Mouse (Mus musculus) cerebellum, adult 18-20 months (tissue): ENCODE measurements at regions not wholly inside any gene's neighbourhood (a gene's known extent, or its start where the extent isn't known, plus 50 kb on each side); places are given as distances from the start of the nearest gene placed in this dataset.

ENCODE experiments used
- DNase-seq, 2 experiments: peaks; one replicate each; pipeline ENCODE4 v3.0.0; 2021

- DNase-seq: no peak
Measured at GRCm38 (mm10) chr7:58093523-58093922, 562.4 kb upstream of the Atp10a start.

DNA sequence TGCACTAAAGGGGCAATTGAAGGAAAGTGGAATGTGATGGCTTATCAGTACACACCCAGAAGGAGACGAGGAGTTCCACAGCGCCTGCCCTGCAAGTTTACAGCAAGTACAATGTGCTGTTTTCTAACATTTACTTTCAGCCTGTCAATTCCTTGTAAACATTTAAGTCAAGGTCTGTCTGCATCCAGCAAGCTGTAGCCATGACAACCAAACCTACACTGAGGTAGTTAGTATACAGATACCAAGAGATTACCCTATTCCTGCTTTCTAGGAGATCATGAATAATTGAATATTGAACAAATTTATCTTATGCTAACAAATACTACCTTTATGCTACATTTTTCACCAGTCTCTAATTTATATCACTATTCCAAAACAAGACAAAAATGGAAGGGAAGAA, 569.0 kb upstream of the Gabra5 start:
- DNase-seq: no peak

DNA sequence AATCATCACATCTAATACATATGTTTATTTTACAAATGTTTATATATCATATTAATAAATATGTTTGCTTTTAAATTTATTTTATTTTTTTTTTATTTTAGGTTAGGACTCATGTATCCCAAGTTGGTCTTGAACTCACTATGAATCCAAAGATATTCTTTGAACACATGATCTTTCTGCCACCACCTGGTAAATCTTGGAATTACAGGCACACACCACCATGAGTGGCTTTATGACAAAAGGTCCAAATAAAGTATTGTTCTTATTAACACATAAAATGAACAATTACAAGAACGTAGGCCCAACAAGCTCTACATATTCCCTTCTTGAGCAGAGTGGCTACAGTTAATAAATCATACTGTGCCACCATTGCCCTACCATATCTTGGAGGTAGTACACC, 523.1 kb upstream of the Gabra5 start:
- peak; percentile 1 to 3 for DNase-seq

DNA sequence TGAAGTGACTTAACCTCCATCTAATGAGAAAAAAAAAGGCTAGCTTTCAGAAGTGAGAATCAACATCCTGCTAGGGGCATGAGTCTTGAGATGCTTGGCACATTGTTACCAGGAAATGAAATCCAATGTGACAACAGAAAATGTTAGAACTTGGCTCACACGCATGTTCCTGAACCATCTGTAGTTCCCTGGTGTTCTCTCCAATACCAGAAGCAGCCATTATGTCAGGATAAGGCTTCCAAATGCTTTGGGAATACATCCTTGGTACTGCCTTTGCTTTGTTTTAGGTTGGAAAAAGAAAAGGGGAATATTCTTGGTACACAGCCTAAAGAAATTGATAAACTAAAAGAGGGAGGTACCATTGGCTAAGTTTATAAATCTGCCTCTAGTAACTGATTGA, 522.3 kb upstream of the Gabra5 start:
- no peak for DNase-seq

DNA sequence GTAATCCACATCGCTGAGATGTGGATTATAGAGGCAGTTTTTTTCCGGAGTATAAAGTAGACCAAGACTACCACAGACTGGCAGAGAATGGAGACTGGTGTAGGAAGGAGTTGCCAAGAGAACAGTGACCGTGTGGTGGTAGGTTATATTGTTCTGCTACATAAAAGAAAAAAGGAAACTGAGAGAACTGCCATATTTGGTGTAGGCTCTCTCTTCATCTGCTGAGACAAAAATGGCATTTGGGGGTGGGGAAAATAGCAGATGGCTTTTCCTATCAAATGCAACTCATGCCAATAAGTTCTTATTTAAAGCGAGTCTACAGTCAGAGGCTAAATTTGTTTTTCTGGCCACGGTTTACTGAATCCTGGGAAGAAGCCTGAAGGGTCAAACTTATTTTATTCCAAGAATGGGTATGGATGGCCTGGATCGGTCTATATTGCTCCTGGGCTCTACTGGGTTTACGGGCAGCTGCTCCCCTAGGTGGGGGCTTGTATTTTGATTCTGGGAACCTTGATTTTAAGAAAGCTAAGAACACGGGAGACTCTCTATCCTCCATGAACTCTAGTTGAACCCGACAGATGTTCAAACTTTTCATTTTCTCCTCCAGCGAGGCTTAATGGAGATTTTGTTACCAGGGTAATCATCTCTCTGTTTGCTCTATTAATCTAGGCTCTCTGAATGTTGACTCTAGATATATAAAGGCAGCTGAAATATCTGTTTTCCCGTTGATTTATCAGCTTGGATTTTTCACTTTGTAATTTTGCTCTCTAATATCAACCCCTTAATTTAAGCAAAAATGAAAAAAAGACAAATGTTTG, 482.8 kb upstream of the Gabra5 start:
- no peak for DNase-seq

DNA sequence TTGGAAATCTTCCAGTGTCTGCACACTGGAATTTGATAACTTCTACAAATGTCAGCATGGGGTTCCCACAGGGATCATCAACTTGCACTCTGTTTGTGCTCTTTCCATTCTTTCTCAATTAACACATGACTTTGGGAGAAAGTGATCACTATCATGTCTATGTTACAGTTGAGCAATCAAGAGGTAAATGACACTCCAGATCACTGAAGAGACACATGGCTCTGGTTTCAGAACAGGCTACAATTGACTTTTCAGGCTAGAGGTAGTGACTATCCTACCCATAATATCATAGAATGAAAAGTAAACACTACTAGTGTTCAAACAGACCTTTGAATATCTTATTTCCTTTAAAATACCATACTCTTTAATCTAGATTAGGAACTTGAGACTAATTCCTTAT, 473.3 kb upstream of the Gabra5 start:
- DNase-seq: no peak

DNA sequence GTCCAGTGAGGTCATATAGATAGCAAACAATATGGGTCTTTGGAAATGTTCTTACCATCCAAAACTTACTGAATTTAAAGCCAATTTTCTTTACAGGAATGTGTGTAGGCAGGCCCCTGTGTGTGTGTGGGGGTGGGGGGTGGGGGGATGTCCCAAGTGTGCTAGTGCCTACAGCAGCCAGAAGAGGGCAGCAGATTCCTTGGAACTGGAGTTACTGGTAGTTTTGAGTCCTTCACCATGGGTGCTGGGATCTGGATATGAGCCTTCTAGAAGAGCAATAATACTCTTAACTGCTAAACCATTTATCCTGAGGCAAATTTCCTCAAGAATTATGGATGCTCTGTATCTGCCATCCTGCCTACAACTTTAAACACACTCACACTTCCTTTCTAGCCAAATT, 456.4 kb upstream of the Gabra5 start:
- no peak for DNase-seq

GRCm38 (mm10) chr7:57958871-57959270, 449.0 kb upstream of the Gabra5 start:
- no peak for DNase-seq
